Mouse (Mus musculus): ENCODE measurements around the gene Taf15.
"Not testable (repeated sequence)": the region's sequence is repeated elsewhere in the genome, so short reads cannot be mapped to it uniquely, and the experiment has no call there.

Taf15 gene

DNA sequence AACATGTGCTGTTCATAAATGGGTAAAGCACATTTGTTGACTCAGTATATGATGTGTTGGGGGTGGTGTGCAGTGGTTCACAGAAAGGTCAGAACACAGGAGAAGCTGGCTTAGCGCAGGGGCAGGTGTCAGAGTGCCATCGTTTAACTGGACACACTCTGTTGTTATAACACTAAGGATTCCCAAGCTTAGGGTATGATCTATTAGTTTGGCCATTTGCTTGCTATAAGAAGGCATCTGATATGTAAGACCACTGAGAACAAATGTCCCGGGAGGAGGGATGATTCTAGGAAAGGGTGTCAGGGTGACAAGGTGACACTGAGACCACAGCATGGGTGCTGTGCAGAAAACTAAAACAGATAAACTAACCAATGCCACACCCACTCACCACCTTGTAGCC is 63.9 kb downstream of the Taf15 start:
- DNase-seq (ENCODE audit: low read depth, low spot score), result no peak

GRCm38 (mm10) chr11:83538705-83539314 is 65.9 kb downstream of the Taf15 start:
- no peak for DNase-seq (ENCODE audit: low read depth, low spot score)

DNA sequence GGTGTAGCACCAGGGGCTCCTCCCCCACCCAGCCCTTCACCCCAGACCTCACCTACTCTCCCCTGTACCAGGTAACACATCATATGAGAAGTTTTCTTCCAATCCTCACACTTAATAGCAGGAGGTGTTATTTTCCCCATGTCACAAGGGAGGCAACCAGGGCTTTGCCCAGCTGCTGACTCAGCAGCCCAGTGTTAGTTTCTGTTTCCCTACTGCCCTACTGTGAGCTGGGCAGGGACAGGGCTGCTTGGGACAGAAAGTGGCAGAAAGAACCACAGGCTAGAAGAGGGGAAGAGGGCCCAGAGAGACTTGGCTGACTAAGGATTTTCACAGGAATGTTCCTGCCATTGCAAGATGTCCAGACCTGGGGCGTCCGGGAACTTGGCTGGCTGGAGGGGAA is 68.0 kb downstream of the Taf15 start:
- DNase-seq (ENCODE audit: low read depth, low spot score), result no peak

- no peak for DNase-seq (ENCODE audit: low read depth, low spot score)
Measured at GRCm38 (mm10) chr11:83541415-83541814, 68.5 kb downstream of the Taf15 start.

GRCm38 (mm10) chr11:83544214-83544613 is 71.3 kb downstream of the Taf15 start:
- DNase-seq (ENCODE audit: low read depth, low spot score), result no peak

GRCm38 (mm10) chr11:83550186-83550632 is 77.3 kb downstream of the Taf15 start:
- no peak for DNase-seq (ENCODE audit: low read depth, low spot score)

GRCm38 (mm10) chr11:83551037-83551436 is 78.2 kb downstream of the Taf15 start:
- DNase-seq (ENCODE audit: low read depth, low spot score), result not testable (repeated sequence)

DNA sequence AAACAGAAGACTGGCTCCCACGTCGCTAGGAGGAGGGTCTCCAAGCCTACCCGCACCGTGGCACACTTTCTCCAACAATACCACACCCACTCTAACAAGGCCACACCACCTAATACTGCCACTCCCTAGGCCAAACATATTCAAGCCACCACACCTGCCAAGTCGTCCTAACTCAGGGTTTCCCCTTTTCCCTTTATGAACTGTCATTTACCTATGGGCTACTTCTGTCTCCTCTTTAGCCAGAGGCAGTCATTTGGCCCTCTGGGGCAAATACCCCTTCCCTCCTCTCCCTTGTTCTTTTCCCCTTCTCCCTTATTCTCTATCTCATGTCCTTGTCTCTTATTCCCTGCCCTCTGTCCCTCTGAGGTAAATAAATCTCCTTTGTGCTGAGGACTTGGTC is 78.8 kb downstream of the Taf15 start:
- no peak for DNase-seq (ENCODE audit: low read depth, low spot score)

Measured in telencephalon, adult 2 months (tissue).